Mouse (Mus musculus): ENCODE measurements around the gene D630003M21Rik. TPM values are rescaled to one million over a fixed set of nuclear protein-coding genes. Genes with fewer than 3 reads are reported as not detected.

D630003M21Rik gene
- polyA plus RNA-seq, 1 experiment from 2014 or later = 0.61 TPM

GRCm38 (mm10) chr2:158165776-158166175 is 63.2 kb downstream of the D630003M21Rik start:
- Histone ChIP-seq H3K9ac (no peak overlapping the region), H3K9me3 (replicated peaks) (no peaks in the 10 kb centered on the region), H3K4me2 (no peak overlapping the region), H3K36me3 (replicated peaks) (no peaks in the 10 kb centered on the region), H3K27ac (replicated peaks) (no peak overlapping the region), H3K4me1 (replicated peaks) (peaks cover 50% of the 10 kb centered on the region), H3K27me3 (no peaks in the 10 kb centered on the region), H3K4me3 (replicated peaks) (no peak overlapping the region)
- no peak for ATAC-seq (ENCODE audit: insufficient read depth)
- 67% methylated on average over 4 of the region's 4 CpGs for WGBS (ENCODE audit: insufficient replicate concordance)

- no peak overlapping the region for H3K4me2 ChIP-seq
- H3K27ac ChIP-seq (replicated peaks) = no peak overlapping the region
- ATAC-seq (ENCODE audit: insufficient read depth) = no peak
- H3K9ac ChIP-seq = no peak overlapping the region
- peaks cover 63% of the 10 kb centered on the region for H3K4me1 ChIP-seq (replicated peaks)
- 28% methylated on average over 6 of the region's 6 CpGs for WGBS (ENCODE audit: insufficient replicate concordance)
- no peaks in the 10 kb centered on the region for H3K27me3 ChIP-seq
- H3K4me3 ChIP-seq (replicated peaks) = no peak overlapping the region
- H3K36me3 ChIP-seq (replicated peaks) = no peaks in the 10 kb centered on the region
- no peaks in the 10 kb centered on the region for H3K9me3 ChIP-seq (replicated peaks)
Measured at GRCm38 (mm10) chr2:158163034-158163433, 66.0 kb downstream of the D630003M21Rik start.

- Histone ChIP-seq H3K4me1 (replicated peaks) (peaks cover 59% of the 10 kb centered on the region), H3K27ac (replicated peaks) (0 out of 2 replicates have a peak overlapping the region, but pooled peaks have one; percentile 24), H3K27me3 (no peaks in the 10 kb centered on the region), H3K4me2 (no peak overlapping the region), H3K9ac (peak overlapping the region; percentile 9; the same call in 1 of the 2 replicates), H3K4me3 (replicated peaks) (no peak overlapping the region), H3K36me3 (replicated peaks) (no peaks in the 10 kb centered on the region), H3K9me3 (replicated peaks) (no peaks in the 10 kb centered on the region)
- 61% methylated on average over 6 of the region's 6 CpGs for WGBS (ENCODE audit: insufficient replicate concordance)
- no peak for ATAC-seq (ENCODE audit: insufficient read depth)
Measured at GRCm38 (mm10) chr2:158161761-158162160, 67.3 kb downstream of the D630003M21Rik start.

- H3K4me2 ChIP-seq = peak overlapping the region; percentile 64
- peak overlapping the region; percentile 37; the same call in 1 of the 2 replicates for H3K9ac ChIP-seq
- H3K27me3 ChIP-seq = no peaks in the 10 kb centered on the region
- peaks cover 63% of the 10 kb centered on the region for H3K4me1 ChIP-seq (replicated peaks)
- WGBS (ENCODE audit: insufficient replicate concordance) = 15% methylated on average over 7 of the region's 7 CpGs
- peak overlapping the region; percentile 67 for H3K27ac ChIP-seq (replicated peaks)
- no peaks in the 10 kb centered on the region for H3K36me3 ChIP-seq (replicated peaks)
- peak; percentile 40; the same call in 1 of the 2 replicates for ATAC-seq (ENCODE audit: insufficient read depth)
- H3K4me3 ChIP-seq (replicated peaks) = peak overlapping the region; percentile 37
- no peaks in the 10 kb centered on the region for H3K9me3 ChIP-seq (replicated peaks)
Measured at GRCm38 (mm10) chr2:158159376-158160235, 69.4 kb downstream of the D630003M21Rik start.

GRCm38 (mm10) chr2:158157654-158158053 is 71.4 kb downstream of the D630003M21Rik start:
- H3K4me3 ChIP-seq (replicated peaks) = no peak overlapping the region
- 77% methylated on average over 8 of the region's 8 CpGs for WGBS (ENCODE audit: insufficient replicate concordance)
- H3K4me1 ChIP-seq (replicated peaks) = peaks cover 74% of the 10 kb centered on the region
- H3K27me3 ChIP-seq = no peaks in the 10 kb centered on the region
- H3K9me3 ChIP-seq (replicated peaks) = no peaks in the 10 kb centered on the region
- H3K27ac ChIP-seq (replicated peaks) = no peak overlapping the region
- no peaks in the 10 kb centered on the region for H3K36me3 ChIP-seq (replicated peaks)
- no peak for ATAC-seq (ENCODE audit: insufficient read depth)
- no peak overlapping the region for H3K9ac ChIP-seq
- H3K4me2 ChIP-seq = no peak overlapping the region

- H3K27me3 ChIP-seq = no peaks in the 10 kb centered on the region
Measured at GRCm38 (mm10) chr2:158156487-158156886, 72.5 kb downstream of the D630003M21Rik start.

GRCm38 (mm10) chr2:158155615-158156014 is 73.4 kb downstream of the D630003M21Rik start:
- ATAC-seq (ENCODE audit: insufficient read depth) = peak; percentile 20; the same call in 1 of the 2 replicates
- 36% methylated on average over 2 of the region's 2 CpGs for WGBS (ENCODE audit: insufficient replicate concordance)
- H3K36me3 ChIP-seq (replicated peaks) = no peaks in the 10 kb centered on the region
- peak overlapping the region; percentile 81 for H3K27ac ChIP-seq (replicated peaks)
- no peak overlapping the region for H3K9ac ChIP-seq
- no peaks in the 10 kb centered on the region for H3K27me3 ChIP-seq
- H3K4me1 ChIP-seq (replicated peaks) = peaks cover 65% of the 10 kb centered on the region
- H3K4me2 ChIP-seq = no peak overlapping the region
- H3K4me3 ChIP-seq (replicated peaks) = no peak overlapping the region
- no peaks in the 10 kb centered on the region; the same call in 1 of the 2 replicates for H3K9me3 ChIP-seq (replicated peaks)

More at GRCm38 (mm10) chr2:158156487-158156886, 72.5 kb downstream of the D630003M21Rik start:
- peaks cover 74% of the 10 kb centered on the region for H3K4me1 ChIP-seq (replicated peaks)
- 56% methylated on average over 9 of the region's 9 CpGs for WGBS (ENCODE audit: insufficient replicate concordance)
- H3K9ac ChIP-seq = no peak overlapping the region
- no peak overlapping the region for H3K4me3 ChIP-seq (replicated peaks)
- no peaks in the 10 kb centered on the region for H3K9me3 ChIP-seq (replicated peaks)
- H3K36me3 ChIP-seq (replicated peaks) = no peaks in the 10 kb centered on the region
- ATAC-seq (ENCODE audit: insufficient read depth) = no peak
- no peak overlapping the region for H3K4me2 ChIP-seq
- peak overlapping the region; percentile 81; the same call in 1 of the 2 replicates for H3K27ac ChIP-seq (replicated peaks)

GRCm38 (mm10) chr2:158155101-158155500 is 73.9 kb downstream of the D630003M21Rik start:
- no peaks in the 10 kb centered on the region for H3K27me3 ChIP-seq
- ATAC-seq (ENCODE audit: insufficient read depth) = no peak

GRCm38 (mm10) chr2:158154641-158155040 is 74.4 kb downstream of the D630003M21Rik start:
- peak overlapping the region; percentile 81; the same call in 1 of the 2 replicates for H3K27ac ChIP-seq (replicated peaks)
- no peak overlapping the region for H3K4me3 ChIP-seq (replicated peaks)
- H3K36me3 ChIP-seq (replicated peaks) = no peaks in the 10 kb centered on the region
- H3K4me1 ChIP-seq (replicated peaks) = peaks cover 55% of the 10 kb centered on the region
- no peak for ATAC-seq (ENCODE audit: insufficient read depth)
- no peaks in the 10 kb centered on the region for H3K27me3 ChIP-seq
- H3K9ac ChIP-seq = no peak overlapping the region
- no peaks in the 10 kb centered on the region; the same call in 1 of the 2 replicates for H3K9me3 ChIP-seq (replicated peaks)
- 65% methylated on average over 8 of the region's 8 CpGs for WGBS (ENCODE audit: insufficient replicate concordance)
- H3K4me2 ChIP-seq = peak overlapping the region; percentile 88

More at GRCm38 (mm10) chr2:158155101-158155500, 73.9 kb downstream of the D630003M21Rik start:
- Histone ChIP-seq H3K9me3 (replicated peaks) (no peaks in the 10 kb centered on the region; the same call in 1 of the 2 replicates), H3K9ac (no peak overlapping the region), H3K4me2 (no peak overlapping the region), H3K36me3 (replicated peaks) (no peaks in the 10 kb centered on the region), H3K27ac (replicated peaks) (peak overlapping the region; percentile 81), H3K4me1 (replicated peaks) (peaks cover 60% of the 10 kb centered on the region), H3K4me3 (replicated peaks) (no peak overlapping the region)
- 70% methylated on average over 7 of the region's 7 CpGs for WGBS (ENCODE audit: insufficient replicate concordance)

GRCm38 (mm10) chr2:158153728-158154343 is 75.2 kb downstream of the D630003M21Rik start:
- Histone ChIP-seq H3K4me1 (replicated peaks) (peaks cover 51% of the 10 kb centered on the region), H3K9ac (peak overlapping the region; percentile 64)
- ATAC-seq (ENCODE audit: insufficient read depth) = peak; percentile 63

More at GRCm38 (mm10) chr2:158153728-158154343, 75.2 kb downstream of the D630003M21Rik start:
- H3K4me2 ChIP-seq = peak overlapping the region; percentile 88
- H3K27me3 ChIP-seq = no peaks in the 10 kb centered on the region
- H3K27ac ChIP-seq (replicated peaks) = peak overlapping the region; percentile 81
- H3K36me3 ChIP-seq (replicated peaks) = no peaks in the 10 kb centered on the region
- H3K9me3 ChIP-seq (replicated peaks) = no peaks in the 10 kb centered on the region; the same call in 1 of the 2 replicates
- WGBS (ENCODE audit: insufficient replicate concordance) = under 1% methylated on average over 22 of the region's 22 CpGs
- H3K4me3 ChIP-seq (replicated peaks) = peak overlapping the region; percentile 60
